Mouse (Mus musculus): Measurements from ENCODE around the gene Mastl. TPM values are rescaled to one million over a fixed set of nuclear protein-coding genes. Genes with fewer than 3 reads are reported as not detected.
A peak's percentile ranks its signal among the peaks of the same experiment; 100 is the strongest.

The Mastl gene
- polyA plus RNA-seq, 1 experiment: not detected

DNA sequence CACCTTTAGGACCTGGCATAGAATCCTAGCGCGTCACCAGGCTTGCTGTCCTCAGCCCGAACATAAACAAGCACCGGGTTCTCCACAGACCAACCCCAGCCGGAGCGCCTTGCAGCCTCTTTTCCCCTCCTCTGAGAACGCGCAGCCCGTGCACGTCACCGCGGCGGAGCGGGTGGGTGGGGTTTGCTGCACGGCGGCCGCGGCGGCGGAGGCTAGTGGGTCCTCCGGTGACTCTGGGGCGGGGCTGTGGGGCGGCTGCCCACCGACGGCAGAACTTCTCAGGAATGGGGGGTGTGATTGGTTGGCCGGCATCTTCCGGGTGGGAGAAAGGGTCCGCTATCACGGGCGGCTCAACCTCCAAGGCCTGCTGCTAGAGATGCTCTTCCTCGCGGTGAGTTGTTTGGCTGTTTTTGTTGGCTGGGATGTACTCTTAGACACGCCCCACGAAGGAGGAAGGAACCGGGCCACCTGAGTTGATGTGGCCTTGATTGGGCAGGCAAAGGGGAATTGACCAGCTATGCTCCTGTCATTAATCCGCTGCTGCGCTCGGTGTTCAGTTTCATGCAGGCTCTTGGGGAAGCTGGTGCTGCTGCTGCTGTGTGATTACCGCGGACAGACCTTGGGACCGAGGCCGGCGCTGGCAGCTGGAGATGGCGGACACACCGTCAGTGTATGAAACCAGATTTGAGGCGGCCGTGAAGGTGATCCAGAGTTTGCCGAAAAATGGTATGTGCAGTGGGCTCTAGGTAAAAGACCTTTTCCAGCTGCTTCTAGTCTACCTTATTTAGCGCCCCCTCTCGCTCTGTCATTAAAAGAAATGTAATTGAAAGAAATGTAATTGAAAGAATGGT lies 86.7 kb downstream of the Mastl start:
- Histone ChIP-seq H3K4me1 (ENCODE audit: control insufficient read depth, insufficient read depth, low read length) (peaks cover 4% of the 10 kb centered on the region; the same call in 1 of the 2 replicates), H3K4me3 (ENCODE audit: insufficient read depth, low read depth, low read length) (peak overlapping the region; percentile 79), H3K27ac (ENCODE audit: insufficient read depth, low read depth, low read length) (peak overlapping the region; percentile 96)
- TF ChIP-seq POLR2A (IDR thresholded peaks at IDR 0.05; ENCODE audit: insufficient read depth, low read depth, low read length) (peak; percentile 95), CTCF (IDR thresholded peaks at IDR 0.05; ENCODE audit: insufficient read depth, low read depth, low read length) (no peak)
- under 1% methylated on average over 50 of the region's 50 CpGs for WGBS

DNA sequence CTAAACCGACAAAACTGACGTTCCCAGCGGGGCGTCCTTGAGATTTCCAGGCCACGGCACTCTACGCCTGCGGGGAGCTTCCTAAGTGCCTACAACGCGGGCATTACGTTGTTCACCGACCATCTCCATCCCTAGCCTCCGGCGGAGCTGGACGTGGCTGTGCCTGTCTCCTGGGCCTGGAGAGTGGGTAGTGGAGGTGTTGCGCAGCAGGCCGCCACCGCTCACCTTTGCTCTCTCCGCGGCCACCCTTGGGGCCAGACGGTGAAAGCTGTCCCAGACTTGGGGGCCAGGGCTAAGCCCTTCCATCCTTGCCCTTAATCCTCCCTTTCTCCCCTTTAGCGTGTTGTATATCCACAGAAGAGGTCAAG lies 87.5 kb downstream of the Mastl start:
- WGBS: 0% methylated on average over 21 of the region's 21 CpGs
- peak overlapping the region; percentile 79 for H3K4me3 ChIP-seq (ENCODE audit: insufficient read depth, low read depth, low read length)

DNA sequence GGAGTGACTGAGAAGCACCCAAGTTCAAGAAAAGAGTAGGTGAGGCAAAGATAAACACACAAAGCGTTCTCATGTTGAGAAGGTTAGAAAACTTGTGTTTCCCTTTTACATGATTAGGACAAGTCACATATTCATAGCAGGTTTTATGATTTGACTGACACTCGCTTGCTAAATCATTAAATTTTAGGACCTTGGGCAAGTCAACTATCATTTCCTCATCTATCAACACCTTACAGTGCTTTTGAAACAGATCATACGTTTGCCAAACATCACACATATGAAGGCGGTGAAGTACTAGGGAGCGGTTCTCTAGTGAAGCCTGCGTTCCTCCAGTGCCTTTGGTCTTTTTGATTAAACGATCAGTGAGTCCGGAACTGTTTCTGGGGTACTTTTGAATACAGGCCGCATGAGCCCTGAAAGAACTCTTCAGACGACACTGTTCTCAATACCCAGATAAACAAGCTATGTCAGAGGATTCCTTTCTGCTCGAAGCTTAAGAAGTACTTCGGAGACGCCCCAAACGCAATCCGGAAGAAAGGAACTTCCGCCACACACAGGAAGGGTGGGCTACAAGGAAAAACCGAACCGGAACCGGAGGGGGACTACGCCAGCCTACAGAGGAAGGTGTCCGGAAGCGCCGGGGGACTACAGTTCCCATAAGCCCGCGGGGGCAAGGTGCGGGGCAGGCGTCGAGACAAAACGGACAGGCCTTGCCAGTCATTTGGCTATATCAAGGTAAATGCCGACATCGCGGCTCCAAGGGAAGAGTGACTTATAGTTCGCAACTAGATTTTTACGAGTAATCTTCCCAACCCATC lies 88.1 kb downstream of the Mastl start, which contains the start of gene Acbd5:
Gene Acbd5, plus strand, starts transcription at position 616 of the 818 bp plus-strand sequence.
- Histone ChIP-seq H3K4me1 (ENCODE audit: control insufficient read depth, insufficient read depth, low read length) (peaks cover 4% of the 10 kb centered on the region; the same call in 1 of the 2 replicates), H3K27ac (ENCODE audit: insufficient read depth, low read depth, low read length) (peak within 1 kb of the TSS; percentile 96), H3K4me3 (ENCODE audit: insufficient read depth, low read depth, low read length) (peak within 1 kb of the TSS; percentile 79)
- TF ChIP-seq POLR2A (IDR thresholded peaks at IDR 0.05; ENCODE audit: insufficient read depth, low read depth, low read length) (0 out of 2 replicates have a peak, but pooled peaks have one; percentile 75), CTCF (IDR thresholded peaks at IDR 0.05; ENCODE audit: insufficient read depth, low read depth, low read length) (no peak)
- WGBS: 3% methylated on average over 34 of the region's 34 CpGs

More for the DNA sequence above, 87.5 kb downstream of the Mastl start:
- TF ChIP-seq CTCF (IDR thresholded peaks at IDR 0.05; ENCODE audit: insufficient read depth, low read depth, low read length) (no peak), POLR2A (IDR thresholded peaks at IDR 0.05; ENCODE audit: insufficient read depth, low read depth, low read length) (no peak)
- H3K27ac ChIP-seq (ENCODE audit: insufficient read depth, low read depth, low read length): peak overlapping the region; percentile 96
- peaks cover 4% of the 10 kb centered on the region; the same call in 1 of the 2 replicates for H3K4me1 ChIP-seq (ENCODE audit: control insufficient read depth, insufficient read depth, low read length)

Other genes starting within 250 kb of the Mastl start
- 578 TPM in 1 of 2 replicates, not detected in the other for gene Abi1, start 115.8 kb downstream of the Mastl start, polyA plus RNA-seq (2012; ENCODE audit: insufficient read depth, insufficient read length, low replicate concordance, missing spikeins)
- not detected in 2 replicates for gene Acbd5, start 87.9 kb downstream of the Mastl start, polyA plus RNA-seq (2012; ENCODE audit: insufficient read depth, insufficient read length, low replicate concordance, missing spikeins)
- gene Yme1l1, start 345 bp upstream of the Mastl start, polyA plus RNA-seq (2012; ENCODE audit: insufficient read depth, insufficient read length, low replicate concordance, missing spikeins): not detected in 2 replicates
- gene 4931423N10Rik, start 51.5 kb upstream of the Mastl start, polyA plus RNA-seq (2012; ENCODE audit: insufficient read depth, insufficient read length, low replicate concordance, missing spikeins): not detected in 2 replicates
- not detected in 2 replicates for gene Nxph2, start 165.2 kb upstream of the Mastl start, polyA plus RNA-seq (2012; ENCODE audit: insufficient read depth, insufficient read length, low replicate concordance, missing spikeins)